Mouse (Mus musculus) cerebellum, postnatal 36 days (tissue): ENCODE data around the gene Glcci1.

Experiments used
- DNase-seq, 2 experiments: peaks; one replicate each; pipeline ENCODE4 v3.0.0; 2021 to 2022; ENCODE audit warnings: mixed read lengths in 2 of 2

Glcci1 gene

GRCm38 (mm10) chr6:8509551-8509950, at the start of gene Glcci1:
TSS of gene Glcci1 (plus strand) at chr6:8509600.
- DNase-seq = peak in 1 of 2 experiments; percentile 86

- DNase-seq = no peak
These were observed 47.0 kb upstream of the Glcci1 start for GRCm38 (mm10) chr6:8462447-8462846.

GRCm38 (mm10) chr6:8465388-8465787, 44.0 kb upstream of the Glcci1 start:
- DNase-seq = no peak

GRCm38 (mm10) chr6:8465985-8466384, 43.4 kb upstream of the Glcci1 start:
- DNase-seq = no peak

GRCm38 (mm10) chr6:8467667-8468337, 41.6 kb upstream of the Glcci1 start:
- DNase-seq = no peak

- no peak for DNase-seq
These were observed 39.5 kb upstream of the Glcci1 start for GRCm38 (mm10) chr6:8469918-8470317.

- DNase-seq = no peak
These were observed 37.3 kb upstream of the Glcci1 start for GRCm38 (mm10) chr6:8472125-8472524.

- DNase-seq = no peak
These were observed 36.5 kb upstream of the Glcci1 start for GRCm38 (mm10) chr6:8472915-8473314.

GRCm38 (mm10) chr6:8473498-8473897, 35.9 kb upstream of the Glcci1 start:
- no peak for DNase-seq

- DNase-seq = no peak
These were observed 35.1 kb upstream of the Glcci1 start for GRCm38 (mm10) chr6:8474316-8474715.

GRCm38 (mm10) chr6:8474820-8475219, 34.6 kb upstream of the Glcci1 start:
- no peak for DNase-seq

- DNase-seq = no peak
These were observed 30.2 kb upstream of the Glcci1 start for GRCm38 (mm10) chr6:8479176-8479575.

GRCm38 (mm10) chr6:8484437-8485275, 24.7 kb upstream of the Glcci1 start:
- no peak for DNase-seq

GRCm38 (mm10) chr6:8485414-8486175, 23.8 kb upstream of the Glcci1 start:
- DNase-seq = no peak

- no peak for DNase-seq
These were observed 22.9 kb upstream of the Glcci1 start for GRCm38 (mm10) chr6:8486391-8487043.

- no peak for DNase-seq
These were observed 22.2 kb upstream of the Glcci1 start for GRCm38 (mm10) chr6:8487044-8487853.

GRCm38 (mm10) chr6:8488249-8488648, 21.2 kb upstream of the Glcci1 start:
- no peak for DNase-seq

- DNase-seq = no peak
These were observed 20.1 kb upstream of the Glcci1 start for GRCm38 (mm10) chr6:8489266-8489665.

GRCm38 (mm10) chr6:8489938-8490585, 19.3 kb upstream of the Glcci1 start:
- no peak for DNase-seq

- no peak for DNase-seq
These were observed 17.2 kb upstream of the Glcci1 start for GRCm38 (mm10) chr6:8492248-8492647.

- DNase-seq = no peak
These were observed 14.1 kb upstream of the Glcci1 start for GRCm38 (mm10) chr6:8495109-8495826.
